Mouse (Mus musculus) heart, embryonic 16.5 days (tissue): Measurements from ENCODE around the gene Gpr146. TPM values are rescaled to one million over a fixed set of nuclear protein-coding genes. Genes with fewer than 3 reads are reported as not detected.

Experiments used
- ATAC-seq: fragments of 200-750 bp; cut with Nextera tagmentation; replicated peaks from 2 replicates; pipeline ENCODE4 v1.8.0; 2017; ENCODE audit warnings: moderate number of reproducible peaks; ENCODE audit not compliant: insufficient read depth, low FRiP score; ENCODE audit errors: extremely low read depth
- H3K27ac ChIP-seq: fragments of 300-500 bp; sonication (generic); 2 replicates; pipeline ENCODE4 v1.5.1; 2014; ENCODE audit warnings: mild to moderate bottlenecking, low read length, control low read depth, moderate library complexity
- H3K27me3 ChIP-seq: fragments of 300-500 bp; sonication (generic); 2 replicates; pipeline ENCODE4 v1.6.1; 2014; ENCODE audit warnings: low read length, mixed read lengths; ENCODE audit not compliant: control insufficient read depth, insufficient read depth
- H3K36me3 ChIP-seq: fragments of 300-500 bp; sonication (generic); 2 replicates; pipeline ENCODE4 v1.6.1; 2014; ENCODE audit not compliant: control insufficient read depth, insufficient read depth
- H3K4me1 ChIP-seq: fragments of 300-500 bp; sonication (generic); 2 replicates; pipeline ENCODE4 v1.6.1; 2014; ENCODE audit warnings: low read length, mixed read lengths; ENCODE audit not compliant: control insufficient read depth, insufficient read depth
- H3K4me2 ChIP-seq: fragments of 300-500 bp; sonication (generic); 2 replicates; pipeline ENCODE4 v1.6.1; 2014; ENCODE audit warnings: low read depth, mild to moderate bottlenecking, control low read depth, low read length
- H3K4me3 ChIP-seq: fragments of 300-500 bp; sonication (generic); 2 replicates; pipeline ENCODE4 v1.5.1; 2014; ENCODE audit warnings: mild to moderate bottlenecking, control low read depth, low read length
- H3K9ac ChIP-seq: fragments of 300-500 bp; sonication (generic); 2 replicates; pipeline ENCODE4 v1.6.1; 2014; ENCODE audit warnings: low read length, control low read depth
- H3K9me3 ChIP-seq: fragments of 300-500 bp; sonication (generic); replicated peaks from 2 replicates; pipeline ENCODE4 v1.6.1; 2016; ENCODE audit warnings: low read length; ENCODE audit not compliant: control insufficient read depth
- WGBS: fragments of 180-500 bp; shearing (Covaris S2); extraction: QIAGEN DNeasy Blood & Tissue Kit; methylation state at CpG from one replicate; pipeline ENCODE4 v1.1.7; 2014; 5-methylcytosine and 5-hydroxymethylcytosine counted together
- polyA plus RNA-seq: library from polyadenylated mRNA; unstranded; fragments of >200 nt; fragmentation: Nextera tagmentation; extraction: Ambion mirVana; gene quantifications from 2 replicates; pipeline ENCODE4 v1.2.1, GENCODE M21; 2015

Gene Gpr146
- polyA plus RNA-seq, 1 experiment from 2014 or later: 17.1 TPM

GRCm38 (mm10) chr5:139434940-139435339 is 57.4 kb downstream of the Gpr146 start:
- WGBS: 66% methylated on average over 8 of the region's 8 CpGs
- no peak overlapping the region for H3K4me2 ChIP-seq

GRCm38 (mm10) chr5:139437769-139438168 is 60.3 kb downstream of the Gpr146 start:
- Histone ChIP-seq H3K27ac (no peak overlapping the region), H3K4me2 (no peak overlapping the region), H3K9ac (no peak overlapping the region), H3K4me1 (no peaks in the 10 kb centered on the region), H3K27me3 (no peaks in the 10 kb centered on the region), H3K9me3 (no peaks in the 10 kb centered on the region), H3K4me3 (no peak overlapping the region), H3K36me3 (no peaks in the 10 kb centered on the region)
- no peak for ATAC-seq
- WGBS: 83% methylated on average over 4 of the region's 4 CpGs

More at GRCm38 (mm10) chr5:139434940-139435339, 57.4 kb downstream of the Gpr146 start:
- Histone ChIP-seq H3K36me3 (no peaks in the 10 kb centered on the region), H3K9me3 (no peaks in the 10 kb centered on the region), H3K4me3 (no peak overlapping the region), H3K27ac (no peak overlapping the region), H3K4me1 (peaks cover 6% of the 10 kb centered on the region), H3K27me3 (0 out of 2 replicates have a peak, but pooled peaks cover 2% of the 10 kb centered on the region), H3K9ac (no peak overlapping the region)
- no peak for ATAC-seq

GRCm38 (mm10) chr5:139438440-139438839 is 60.9 kb downstream of the Gpr146 start:
- H3K4me2 ChIP-seq: no peak overlapping the region
- 88% methylated on average over 12 of the region's 12 CpGs for WGBS
- no peaks in the 10 kb centered on the region for H3K36me3 ChIP-seq
- H3K9ac ChIP-seq: no peak overlapping the region
- no peaks in the 10 kb centered on the region for H3K4me1 ChIP-seq
- no peaks in the 10 kb centered on the region for H3K9me3 ChIP-seq
- H3K27ac ChIP-seq: no peak overlapping the region
- no peak for ATAC-seq
- no peak overlapping the region for H3K4me3 ChIP-seq
- H3K27me3 ChIP-seq: no peaks in the 10 kb centered on the region

GRCm38 (mm10) chr5:139440451-139440850 is 63.0 kb downstream of the Gpr146 start:
- Histone ChIP-seq H3K27ac (no peak overlapping the region), H3K9me3 (no peaks in the 10 kb centered on the region), H3K36me3 (no peaks in the 10 kb centered on the region), H3K4me3 (no peak overlapping the region), H3K4me2 (no peak overlapping the region), H3K9ac (no peak overlapping the region), H3K27me3 (no peaks in the 10 kb centered on the region), H3K4me1 (no peaks in the 10 kb centered on the region)
- 65% methylated on average over 5 of the region's 5 CpGs for WGBS
- no peak for ATAC-seq

GRCm38 (mm10) chr5:139440926-139441725 is 63.6 kb downstream of the Gpr146 start:
- H3K4me2 ChIP-seq: no peak overlapping the region
- H3K36me3 ChIP-seq: no peaks in the 10 kb centered on the region
- no peak overlapping the region for H3K27ac ChIP-seq
- H3K9me3 ChIP-seq: no peaks in the 10 kb centered on the region
- ATAC-seq: no peak
- no peak overlapping the region for H3K9ac ChIP-seq
- WGBS: 83% methylated on average over 11 of the region's 11 CpGs
- H3K4me3 ChIP-seq: no peak overlapping the region
- no peaks in the 10 kb centered on the region for H3K4me1 ChIP-seq
- no peaks in the 10 kb centered on the region for H3K27me3 ChIP-seq

- ATAC-seq: no peak
- Histone ChIP-seq H3K9me3 (no peaks in the 10 kb centered on the region), H3K4me3 (no peak overlapping the region), H3K36me3 (no peaks in the 10 kb centered on the region), H3K9ac (no peak overlapping the region), H3K4me1 (no peaks in the 10 kb centered on the region), H3K27me3 (no peaks in the 10 kb centered on the region), H3K27ac (no peak overlapping the region), H3K4me2 (no peak overlapping the region)
- 86% methylated on average over 2 of the region's 2 CpGs for WGBS
Measured at GRCm38 (mm10) chr5:139441726-139442018, 64.2 kb downstream of the Gpr146 start.

- H3K27me3 ChIP-seq: no peaks in the 10 kb centered on the region
- H3K36me3 ChIP-seq: no peaks in the 10 kb centered on the region
- H3K4me3 ChIP-seq: no peak overlapping the region
- H3K9me3 ChIP-seq: no peaks in the 10 kb centered on the region
- whole genome bisulfite sequencing: 73% methylated on average over 12 of the region's 12 CpGs
- H3K9ac ChIP-seq: no peak overlapping the region
- no peak overlapping the region for H3K27ac ChIP-seq
- no peak overlapping the region for H3K4me2 ChIP-seq
- ATAC-seq: no peak
- no peaks in the 10 kb centered on the region for H3K4me1 ChIP-seq
Measured at GRCm38 (mm10) chr5:139442428-139442827, 64.9 kb downstream of the Gpr146 start.

- no peak overlapping the region for H3K4me3 ChIP-seq
- H3K27me3 ChIP-seq: no peaks in the 10 kb centered on the region
- H3K27ac ChIP-seq: no peak overlapping the region
Measured at GRCm38 (mm10) chr5:139442962-139443361, 65.5 kb downstream of the Gpr146 start.

GRCm38 (mm10) chr5:139445258-139445657 is 67.8 kb downstream of the Gpr146 start:
- WGBS: 82% methylated on average over 8 of the region's 8 CpGs
- no peak overlapping the region for H3K9ac ChIP-seq
- peaks cover 8% of the 10 kb centered on the region for H3K4me1 ChIP-seq
- no peaks in the 10 kb centered on the region for H3K9me3 ChIP-seq
- H3K27me3 ChIP-seq: no peaks in the 10 kb centered on the region
- H3K36me3 ChIP-seq: no peaks in the 10 kb centered on the region
- no peak for ATAC-seq
- H3K27ac ChIP-seq: no peak overlapping the region
- H3K4me3 ChIP-seq: no peak overlapping the region
- H3K4me2 ChIP-seq: no peak overlapping the region

More at GRCm38 (mm10) chr5:139442962-139443361, 65.5 kb downstream of the Gpr146 start:
- H3K4me2 ChIP-seq: no peak overlapping the region
- no peak overlapping the region for H3K9ac ChIP-seq
- WGBS: 80% methylated on average over 4 of the region's 4 CpGs
- no peaks in the 10 kb centered on the region for H3K9me3 ChIP-seq
- ATAC-seq: no peak
- no peaks in the 10 kb centered on the region for H3K4me1 ChIP-seq
- no peaks in the 10 kb centered on the region for H3K36me3 ChIP-seq
